Mouse (Mus musculus) kidney, postnatal 25 days (tissue): Measurements from ENCODE around the gene Gm1110.
A peak's percentile ranks its signal among the peaks of the same experiment; 100 is the strongest.
"Not testable (repeated sequence)": the region's sequence is repeated elsewhere in the genome, so short reads cannot be mapped to it uniquely, and the experiment has no call there.

ENCODE experiments used
- DNase-seq, 2 experiments: peaks; one replicate each; pipeline ENCODE4 v3.0.0; 2021; ENCODE audit warnings: mixed read lengths in 2 of 2

Gene Gm1110

DNA sequence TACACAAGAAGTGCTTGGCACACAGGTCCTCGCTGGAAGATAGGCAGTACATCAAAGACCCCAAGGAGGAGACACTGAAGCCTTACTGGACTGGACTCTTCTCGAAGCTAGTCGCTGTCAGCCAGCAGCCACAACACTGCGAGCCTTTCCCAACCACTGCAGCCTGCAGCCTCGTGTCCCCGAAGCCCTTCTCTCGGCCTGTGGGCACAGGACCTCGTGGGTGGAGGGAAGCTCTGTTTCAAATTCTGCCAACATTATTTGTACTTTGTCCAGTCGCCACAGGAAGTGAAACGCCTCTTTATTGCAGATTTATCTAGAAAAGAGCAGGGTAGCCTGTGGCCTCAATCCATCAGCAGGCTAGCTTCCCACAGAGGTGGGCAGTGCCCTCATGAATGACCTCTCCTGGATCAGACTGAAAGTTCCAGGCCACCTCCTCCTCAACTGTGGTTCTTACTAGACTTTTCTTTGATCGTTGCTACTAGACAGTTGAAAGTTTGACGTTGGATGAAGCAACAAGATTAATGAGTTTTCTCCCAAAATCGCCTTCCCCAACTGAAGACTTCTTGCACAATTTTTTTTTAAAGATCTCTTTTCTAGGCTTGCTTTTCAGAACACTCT lies at the start of gene Gm1110:
TSS of gene Gm1110 (minus strand) at position 203 of the 618 bp plus-strand sequence.
- no peak for DNase-seq

DNA sequence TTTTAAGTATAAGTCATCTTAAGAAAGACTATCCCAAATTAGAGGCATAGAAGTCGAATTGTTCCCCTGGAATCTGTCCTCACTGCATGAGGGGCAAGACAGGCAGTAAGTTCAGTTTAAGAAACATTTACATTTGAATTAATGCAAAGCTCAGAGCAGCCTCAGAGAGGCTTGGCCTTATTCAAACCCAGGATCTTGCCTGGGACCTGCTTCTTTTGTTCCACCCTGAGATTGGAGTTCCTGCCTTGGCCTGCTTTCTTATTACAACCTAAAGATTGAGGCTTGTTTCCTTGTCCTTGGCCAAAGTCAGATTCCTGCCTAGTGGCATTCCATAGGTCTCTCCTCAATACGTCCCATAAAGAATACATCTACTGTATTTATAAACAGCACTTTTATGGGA lies 24.9 kb upstream of the Gm1110 start:
- no peak for DNase-seq

DNA sequence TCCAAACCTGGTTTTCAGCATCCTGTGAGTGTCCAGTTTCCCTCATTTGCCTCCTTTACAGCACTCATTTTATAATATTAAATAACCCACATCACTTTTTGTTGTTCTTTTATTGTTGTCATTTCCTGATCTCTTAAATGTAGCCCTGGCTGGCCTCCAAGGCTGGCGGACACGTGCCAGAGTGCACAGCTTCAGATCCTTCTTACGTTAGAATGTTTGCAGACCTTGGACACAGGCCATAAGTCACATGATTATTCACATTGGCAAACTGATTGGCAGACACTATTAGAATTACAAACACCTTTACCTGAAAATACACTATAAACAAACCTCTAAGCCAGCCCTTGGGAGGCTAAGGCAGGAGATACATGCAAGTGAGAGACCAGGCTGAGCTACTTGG lies 1.2 kb upstream of the Gm1110 start:
- peak; percentile 58 to 74 for DNase-seq

- DNase-seq = no peak
Measured at GRCm38 (mm10) chr9:26919778-26920177, 3.1 kb downstream of the Gm1110 start.

- DNase-seq = no peak
Measured at GRCm38 (mm10) chr9:26913150-26913549, 9.8 kb downstream of the Gm1110 start.

GRCm38 (mm10) chr9:26911251-26911650 lies 11.7 kb downstream of the Gm1110 start:
- no peak for DNase-seq

DNA sequence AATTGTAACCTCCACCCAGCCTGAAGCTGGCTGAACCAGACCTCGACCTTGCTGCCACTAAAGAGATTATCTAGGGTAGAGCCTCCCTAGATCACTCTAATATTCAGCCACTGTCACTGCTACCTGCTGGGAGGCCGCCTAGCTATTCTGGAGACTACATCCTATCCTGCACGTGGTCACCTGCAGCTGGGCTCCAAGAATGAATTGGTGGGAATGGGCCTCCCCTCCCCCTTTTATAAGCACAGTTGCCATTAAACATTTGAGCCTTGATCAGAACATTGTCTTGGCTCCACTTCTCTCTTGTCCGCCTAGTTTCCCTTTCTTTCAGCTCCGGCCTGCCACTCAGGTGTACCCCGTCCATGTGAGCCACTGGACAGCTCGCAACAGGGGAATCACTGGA lies 53.1 kb downstream of the Gm1110 start:
- not testable (repeated sequence) for DNase-seq

DNA sequence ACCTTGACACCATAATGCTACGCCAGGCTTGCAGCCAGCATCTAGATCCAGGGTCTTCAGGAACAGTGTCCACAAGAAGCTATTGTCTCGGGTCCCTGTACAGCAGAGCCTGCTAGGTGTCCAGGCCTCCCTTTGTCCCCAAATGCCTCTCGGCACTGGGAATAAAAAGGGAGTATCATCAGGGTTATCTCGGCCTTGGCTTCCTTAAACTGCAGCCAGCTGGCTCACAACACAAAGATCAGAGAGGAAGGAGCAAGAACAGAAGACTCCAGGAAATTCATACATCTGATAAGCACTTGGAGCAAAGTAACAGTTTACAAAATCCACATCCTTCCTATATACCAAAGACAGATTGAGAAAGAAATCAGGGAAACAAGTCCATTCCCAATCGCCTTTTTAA lies 62.2 kb downstream of the Gm1110 start, which contains the start of gene Glb1l3:
TSS of gene Glb1l3 (minus strand) at position 140 of the 400 bp plus-strand sequence.
- no peak for DNase-seq

DNA sequence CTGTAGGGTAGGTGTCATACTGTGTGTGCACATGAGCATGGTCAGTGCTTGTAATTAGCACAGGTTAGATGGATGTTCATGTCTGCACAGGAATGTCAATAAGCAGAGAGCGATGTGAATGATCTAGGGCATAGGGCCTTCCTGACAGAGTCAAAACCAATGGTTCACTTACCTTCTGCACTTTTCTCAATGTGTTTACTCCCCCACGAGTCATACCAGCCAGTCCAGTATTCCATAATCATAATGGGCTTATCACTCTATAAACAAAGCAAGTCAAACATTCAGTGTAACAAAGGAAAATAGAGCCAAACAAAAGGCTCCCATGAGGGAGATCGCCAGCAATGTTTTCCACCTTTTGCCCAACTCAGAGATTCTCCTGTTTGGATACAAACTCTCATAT lies 91.8 kb downstream of the Gm1110 start:
- DNase-seq = no peak
